14 mouse cellular contexts compared by ENCODE assay signal in the genomic region with DNA sequence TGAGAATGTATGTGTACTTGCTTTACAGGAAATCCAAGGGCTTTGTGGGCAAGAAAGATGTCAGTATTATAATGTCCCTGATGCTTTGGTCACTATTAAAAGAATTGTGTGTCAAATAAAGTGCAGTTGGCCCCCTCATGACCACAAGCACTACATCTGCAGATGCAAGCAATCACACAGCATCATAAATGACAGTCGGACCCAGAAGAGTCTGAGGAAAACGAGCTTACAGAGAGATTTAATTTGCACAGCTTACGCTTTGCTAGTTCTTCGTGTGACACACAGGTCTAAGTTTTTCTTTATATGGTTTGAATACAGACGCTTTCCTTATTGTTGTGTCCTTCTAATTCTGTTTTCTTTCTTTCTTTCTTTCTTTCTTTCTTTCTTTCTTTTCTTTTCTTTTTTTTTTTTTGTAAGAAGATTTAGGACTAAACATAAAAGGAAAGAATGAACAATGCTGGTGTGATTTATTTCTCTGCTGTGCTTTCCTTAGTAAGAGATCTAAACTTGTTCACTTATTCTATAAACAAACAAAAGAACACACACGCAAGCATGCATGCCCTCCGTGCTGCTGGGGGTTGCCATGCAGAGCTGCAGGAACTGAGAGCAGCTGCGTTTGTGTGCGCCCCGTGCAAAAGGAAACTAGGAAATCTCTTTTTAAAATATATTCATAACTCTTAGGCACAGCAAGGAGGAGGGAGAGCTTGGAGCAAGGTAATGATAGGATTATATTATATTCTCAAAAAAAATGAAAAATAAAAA.
DNase-seq lines count a peak whose midpoint lies in the region; ATAC-seq and TF ChIP-seq lines count a peak whose summit lies in the region.
"Had no signal": no experiment of that assay in that cellular context is flagged by ENCODE, and none has a peak within 500 bp of the region (broad histone marks: within the 10 kb centered on the region; RNA-seq: fewer than 3 reads in every experiment).

No protein-coding gene starts in this region.

- peak; percentile 42; the same call in 1 of the 2 replicates for ATAC-seq in forebrain, postnatal 0 days
- peak; percentile 75 for ATAC-seq in midbrain, embryonic 11.5 days (ENCODE audit: low FRiP score)
- ATAC-seq in inflammation-experienced regulatory T-cells, adult 6 months = no peak

- no peaks in the 10 kb centered on the region for H3K36me3 ChIP-seq in forebrain, postnatal 0 days (ENCODE audit: insufficient read depth)
- no peaks in the 10 kb centered on the region for H3K36me3 ChIP-seq in midbrain, embryonic 11.5 days (ENCODE audit: control insufficient read depth, insufficient read depth, low read length)

- peak overlapping the region; percentile 33 for H3K4me2 ChIP-seq in forebrain, postnatal 0 days (ENCODE audit: low read depth)
- peak overlapping the region; percentile 27; the same call in 1 of the 2 replicates for H3K4me2 ChIP-seq in midbrain, embryonic 11.5 days

- H3K27me3 ChIP-seq in forebrain, postnatal 0 days (ENCODE audit: insufficient read depth, low read length) = no peaks in the 10 kb centered on the region
- no peaks in the 10 kb centered on the region for H3K27me3 ChIP-seq in midbrain, embryonic 11.5 days (ENCODE audit: control insufficient read depth, insufficient read depth, low read length)
- H3K27me3 ChIP-seq: megakaryocyte, embryonic 14.5 days had no signal

- H3K4me3 ChIP-seq in forebrain, postnatal 0 days (ENCODE audit: low read depth, low read length) = no peak overlapping the region
- H3K4me3 ChIP-seq in midbrain, embryonic 11.5 days (ENCODE audit: low read depth, low read length) = no peak overlapping the region
- H3K4me3 ChIP-seq: gastrocnemius, adult 2 months; megakaryocyte, embryonic 14.5 days had no signal

- no peak for TF ChIP-seq CTCF in forebrain, postnatal 0 days (IDR thresholded peaks at IDR 0.05; ENCODE audit: low read depth)

- H3K4me1 ChIP-seq in forebrain, postnatal 0 days (ENCODE audit: insufficient read depth) = peaks cover 3% of the 10 kb centered on the region; the same call in 1 of the 2 replicates
- H3K4me1 ChIP-seq in midbrain, embryonic 11.5 days (ENCODE audit: control insufficient read depth, insufficient read depth, low read length) = peaks cover 16% of the 10 kb centered on the region

- 7% methylated on average over 10 of the region's 10 CpGs for WGBS in forebrain, postnatal 0 days
- 7% methylated on average over 10 of the region's 10 CpGs for WGBS in midbrain, embryonic 11.5 days

- peak; percentile 74 for DNase-seq in A20 (ENCODE audit: low read depth, low spot score)
- peak; percentile 48 for DNase-seq in embryo, embryonic 10 days (ENCODE audit: low spot score)
- DNase-seq in forebrain, postnatal 0 days = peak; percentile 41
- no peak for DNase-seq in midbrain, embryonic 11.5 days (ENCODE audit: low spot score, missing footprints)
- no peak for DNase-seq in urinary bladder, postnatal 14 days (ENCODE audit: low spot score)
- DNase-seq in thymus, postnatal 10 days (ENCODE audit: low spot score in 2 of 2) = no peak
- DNase-seq: adrenal gland, postnatal 10 days; cerebellum, postnatal 14 days; gastrocnemius, adult 2 months; left cerebral cortex, postnatal 4 days; right cerebral cortex, adult 18-20 months; thymus, postnatal 14 days had no signal

- no peaks in the 10 kb centered on the region for H3K9me3 ChIP-seq in forebrain, postnatal 0 days (ENCODE audit: low read length)
- H3K9me3 ChIP-seq in midbrain, embryonic 11.5 days (ENCODE audit: control insufficient read depth, low read length) = no peaks in the 10 kb centered on the region
- H3K9me3 ChIP-seq: megakaryocyte, embryonic 14.5 days had no signal

- H3K27ac ChIP-seq in forebrain, postnatal 0 days (ENCODE audit: low read depth, low read length) = no peak overlapping the region
- H3K27ac ChIP-seq in midbrain, embryonic 11.5 days (ENCODE audit: low read depth, low read length) = no peak overlapping the region
- H3K27ac ChIP-seq: gastrocnemius, adult 2 months had no signal

- peak overlapping the region; percentile 28; the same call in 1 of the 2 replicates for H3K9ac ChIP-seq in forebrain, postnatal 0 days
- no peak overlapping the region; the same call in 1 of the 2 replicates for H3K9ac ChIP-seq in midbrain, embryonic 11.5 days (ENCODE audit: low read length)

Comparison
In these comparisons a context has a peak if more than half of its experiments do, and no peak if none do; other contexts are left out.
1. DNase-seq: peak in A20 (single experiment), embryo, embryonic 10 days (single experiment) and forebrain, postnatal 0 days (single experiment); none in midbrain, embryonic 11.5 days (single experiment), urinary bladder, postnatal 14 days (single experiment) and thymus, postnatal 10 days (0 of 2).